8 mouse cellular contexts compared by ENCODE assay signal in genomic region chr10:125994855-125995254, GRCm38 (mm10). TPM values are rescaled to one million over a fixed set of nuclear protein-coding genes. Genes with fewer than 3 reads are reported as not detected.
DNase-seq lines count a peak whose midpoint lies in the region; ATAC-seq and TF ChIP-seq lines count a peak whose summit lies in the region.

No protein-coding gene starts in this region.

- H3K4me1 ChIP-seq in ES-E14 (ENCODE audit: control insufficient read depth in 2 of 2, insufficient read depth in 2 of 2, low read length in 2 of 2, poor library complexity in 1 of 2), result no peaks in the 10 kb centered on the region; a peak in 1 of 4 replicates
- H3K4me1 ChIP-seq in intestine, postnatal 0 days (replicated peaks; ENCODE audit: control insufficient read depth, insufficient read depth, low read length), result no peaks in the 10 kb centered on the region
- no peaks in the 10 kb centered on the region for H3K4me1 ChIP-seq in lung, adult 2 months (ENCODE audit: control insufficient read depth, insufficient read depth, low read length)
- H3K4me1 ChIP-seq in stomach, postnatal 0 days (replicated peaks; ENCODE audit: control insufficient read depth, insufficient read depth), result no peaks in the 10 kb centered on the region

- no peaks in the 10 kb centered on the region for H3K9me3 ChIP-seq in ES-E14 (ENCODE audit: control insufficient read depth, insufficient read depth, low read depth, low read length)
- H3K9me3 ChIP-seq in intestine, postnatal 0 days (ENCODE audit: control insufficient read depth), result no peaks in the 10 kb centered on the region
- no peaks in the 10 kb centered on the region for H3K9me3 ChIP-seq in stomach, postnatal 0 days (ENCODE audit: control insufficient read depth, low read length)

- no peak overlapping the region for H3K27ac ChIP-seq in ES-E14 (ENCODE audit: insufficient read depth, low read depth, low read length, poor library complexity, severe bottlenecking)
- no peak overlapping the region for H3K27ac ChIP-seq in intestine, postnatal 0 days (ENCODE audit: low read depth, low read length)
- no peak overlapping the region for H3K27ac ChIP-seq in stomach, postnatal 0 days (replicated peaks)

- WGBS in intestine, postnatal 0 days, result 60% methylated on average over 1 of the region's 1 CpGs
- WGBS in lung, adult 2 months, result 48% methylated on average over 1 of the region's 1 CpGs
- WGBS in stomach, postnatal 0 days, result 86% methylated on average over 1 of the region's 1 CpGs

- no peak overlapping the region for H3K4me3 ChIP-seq in ES-E14 (ENCODE audit: insufficient read depth in 1 of 2, low read depth in 1 of 2, low read length in 2 of 2, poor library complexity in 1 of 2, severe bottlenecking in 1 of 2)
- no peak overlapping the region for H3K4me3 ChIP-seq in intestine, postnatal 0 days (ENCODE audit: low read depth, low read length)
- no peak overlapping the region for H3K4me3 ChIP-seq in lung, adult 2 months (replicated peaks; ENCODE audit: extremely low read depth, low read depth, low read length)
- no peak overlapping the region for H3K4me3 ChIP-seq in stomach, postnatal 0 days (ENCODE audit: low read depth, low read length)

- intact Hi-C loops in heart, postnatal 36 days (cut with DNase I), result loop anchor here (2.0 to 10.0 kb wide), 2 partner anchors 210 to 270 kb away; no protein-coding TSS in a partner anchor

- TF ChIP-seq CTCF in intestine, postnatal 0 days (IDR thresholded peaks at IDR 0.05; ENCODE audit: low read depth), result peak; percentile 82
- TF ChIP-seq CTCF in lung, adult 2 months (IDR thresholded peaks at IDR 0.05; ENCODE audit: insufficient read depth, low read length), result peak; percentile 20; the same call in 1 of the 2 replicates
- peak; percentile 83 for TF ChIP-seq CTCF in stomach, postnatal 0 days (IDR thresholded peaks at IDR 0.05; ENCODE audit: low read depth)

- TF ChIP-seq POLR2A in lung, adult 2 months (IDR thresholded peaks at IDR 0.05; ENCODE audit: borderline replicate concordance, extremely low read depth, low read depth, low read length), result no peak

- no peak overlapping the region for H3K9ac ChIP-seq in ES-E14 (ENCODE audit: insufficient read depth, low read depth, low read length, poor library complexity, severe bottlenecking)
- no peak overlapping the region for H3K9ac ChIP-seq in intestine, postnatal 0 days (ENCODE audit: low read depth, low read length)
- no peak overlapping the region for H3K9ac ChIP-seq in stomach, postnatal 0 days (ENCODE audit: low read length)

- no peaks in the 10 kb centered on the region for H3K27me3 ChIP-seq in intestine, postnatal 0 days (replicated peaks; ENCODE audit: control insufficient read depth, insufficient read depth, low read length)
- H3K27me3 ChIP-seq in stomach, postnatal 0 days (ENCODE audit: control insufficient read depth, insufficient read depth, low read length), result no peaks in the 10 kb centered on the region

- no peak for TF ChIP-seq EP300 in stomach, postnatal 0 days (optimal IDR thresholded peaks at IDR 0.05)

- H3K36me3 ChIP-seq in ES-E14 (ENCODE audit: control insufficient read depth, insufficient read depth, low read length, poor library complexity, severe bottlenecking), result peaks cover 15% of the 10 kb centered on the region; the same call in 1 of the 2 replicates
- peaks cover 40% of the 10 kb centered on the region for H3K36me3 ChIP-seq in intestine, postnatal 0 days (ENCODE audit: control insufficient read depth, insufficient read depth)
- peaks cover 23% of the 10 kb centered on the region for H3K36me3 ChIP-seq in stomach, postnatal 0 days (ENCODE audit: control insufficient read depth, insufficient read depth, low read length)

- DNase-seq in heart, adult 18-20 months, result peak; percentile 44 to 49
- DNase-seq in heart, postnatal 36 days, result no peak
- DNase-seq in ES-E14 (ENCODE audit: low read depth, low spot score), result peak; percentile 47
- DNase-seq in cerebellum, adult 9-11 months, result peak; percentile 28
- DNase-seq in lung, adult 2 months, result peak; percentile 36
- DNase-seq in stomach, postnatal 0 days (ENCODE audit: low spot score), result peak; percentile 67
- DNase-seq in spleen, adult 18-20 months, result no peak

- no peak overlapping the region for H3K4me2 ChIP-seq in intestine, postnatal 0 days (replicated peaks; ENCODE audit: low read depth)
- H3K4me2 ChIP-seq in stomach, postnatal 0 days (replicated peaks; ENCODE audit: low read depth), result no peak overlapping the region

- in situ Hi-C loops in ES-E14 (cut with MboI; ENCODE audit: low sequenced_read_pairs in 2 of 2, unreplicated experiment in 2 of 2), result no loop called here

- peak; percentile 91 for ATAC-seq in intestine, postnatal 0 days
- ATAC-seq in stomach, postnatal 0 days (ENCODE audit: low FRiP score, low TSS enrichment), result peak; percentile 93

TF ChIP-seq in ES-E14, 5 proteins besides CTCF, POLR2A, EP300 and RAD21:
- TF ChIP-seq CHD2 (IDR thresholded peaks at IDR 0.05; ENCODE audit: low read depth, low read length) (no peak), ZC3H11A (IDR thresholded peaks at IDR 0.05; ENCODE audit: borderline replicate concordance, low read depth, low read length) (0 out of 2 replicates have a peak, but pooled peaks have one; percentile 17), MAFK (IDR thresholded peaks at IDR 0.05; ENCODE audit: insufficient read depth, low read depth, low read length) (no peak), ZNF384 (IDR thresholded peaks at IDR 0.05; ENCODE audit: low read depth, low read length) (no peak), HCFC1 (IDR thresholded peaks at IDR 0.05; ENCODE audit: borderline replicate concordance, insufficient read depth, low read length) (no peak)

RNA-seq across cellular contexts. Expression of gene Lrig3, which starts 28.9 kb away (rescaled TPM):
- total RNA-seq in heart, adult 18-20 months (2021), result 1 to 10 TPM; 1.5 to 2.7 TPM
- 1 to 10 TPM; 1.7 to 2.3 TPM for total RNA-seq in heart, postnatal 36 days (2021)
- 33.5 and 68.1 TPM in 2 replicates for total RNA-seq in ES-E14 (2012; rRNA removed)
- 6.7 and 6.9 TPM in 2 replicates for polyA plus RNA-seq in intestine, postnatal 0 days (2015; fragmentation: Nextera tagmentation; extraction: Ambion mirVana)
- 10.0 and 12.0 TPM in 2 replicates for polyA plus RNA-seq in lung, adult 2 months (2012; rRNA removed)
- polyA plus RNA-seq in stomach, postnatal 0 days (2015; fragmentation: Nextera tagmentation; extraction: Ambion mirVana), result 11.3 and 11.6 TPM in 2 replicates

Comparison
In these comparisons a context has a peak if more than half of its experiments do, and no peak if none do; other contexts are left out.
1. DNase-seq: peak in heart, adult 18-20 months (2 of 2), ES-E14 (single experiment), cerebellum, adult 9-11 months (single experiment), lung, adult 2 months (single experiment) and stomach, postnatal 0 days (single experiment); none in heart, postnatal 36 days (0 of 2) and spleen, adult 18-20 months (0 of 2).
2. CTCF ChIP-seq: peak in every context shown above with its lines; median percentile 83 in stomach, postnatal 0 days; 82 in intestine, postnatal 0 days; 20 in lung, adult 2 months.